Mouse (Mus musculus): ENCODE results near the gene Hoga1.
"Not testable (repeated sequence)": the region's sequence is repeated elsewhere in the genome, so short reads cannot be mapped to it uniquely, and the experiment has no call there.

Gene Hoga1

GRCm38 (mm10) chr19:42071886-42072608, 26.6 kb downstream of the Hoga1 start:
- DNase-seq = no peak

- no peak for DNase-seq
These were observed 27.4 kb downstream of the Hoga1 start for GRCm38 (mm10) chr19:42072802-42073201.

GRCm38 (mm10) chr19:42075051-42075450, 29.6 kb downstream of the Hoga1 start:
- DNase-seq = no peak

- DNase-seq = no peak
These were observed 30.6 kb downstream of the Hoga1 start for GRCm38 (mm10) chr19:42075992-42076391.

- no peak for DNase-seq
These were observed 33.2 kb downstream of the Hoga1 start for GRCm38 (mm10) chr19:42078566-42078965.

GRCm38 (mm10) chr19:42079006-42079405, 33.6 kb downstream of the Hoga1 start:
- DNase-seq = no peak

- no peak for DNase-seq
These were observed 34.5 kb downstream of the Hoga1 start for GRCm38 (mm10) chr19:42079950-42080349.

- DNase-seq = no peak
These were observed 35.1 kb downstream of the Hoga1 start for GRCm38 (mm10) chr19:42080469-42080868.

GRCm38 (mm10) chr19:42081613-42082012, 36.2 kb downstream of the Hoga1 start:
- DNase-seq = not testable (repeated sequence)

GRCm38 (mm10) chr19:42085690-42086089, 40.3 kb downstream of the Hoga1 start:
- DNase-seq = no peak

- DNase-seq = no peak
These were observed 40.8 kb downstream of the Hoga1 start, which contains the start of gene Morn4 for GRCm38 (mm10) chr19:42086166-42086565. Gene Morn4, minus strand, starts transcription at chr19:42086357.

- peak; percentile 68 to 76 for DNase-seq
These were observed 43.8 kb downstream of the Hoga1 start for GRCm38 (mm10) chr19:42089103-42089747.

GRCm38 (mm10) chr19:42089748-42090595, 44.6 kb downstream of the Hoga1 start, which contains the start of gene Pi4k2a:
Gene Pi4k2a, plus strand, starts transcription at chr19:42090470.
- DNase-seq = peak; percentile 100

- peak; percentile 41 to 48 for DNase-seq
These were observed 45.3 kb downstream of the Hoga1 start for GRCm38 (mm10) chr19:42090637-42091141.

GRCm38 (mm10) chr19:42099406-42099805, 54.0 kb downstream of the Hoga1 start:
- no peak for DNase-seq

GRCm38 (mm10) chr19:42104681-42105080, 59.3 kb downstream of the Hoga1 start:
- no peak for DNase-seq

- no peak for DNase-seq
These were observed 70.4 kb downstream of the Hoga1 start for GRCm38 (mm10) chr19:42115783-42116335.

GRCm38 (mm10) chr19:42118142-42118541, 72.7 kb downstream of the Hoga1 start:
- DNase-seq = no peak

- no peak for DNase-seq
These were observed 73.2 kb downstream of the Hoga1 start for GRCm38 (mm10) chr19:42118596-42118995.

- no peak for DNase-seq
These were observed 75.0 kb downstream of the Hoga1 start for GRCm38 (mm10) chr19:42120451-42120850.
